Mouse (Mus musculus) CH12.LX (cell line): ENCODE data around the gene Mdp1.

ENCODE experiments used
- BHLHE40 ChIP-seq: IDR thresholded peaks from 2 replicates; pipeline ENCODE4 v1.6.1; 2011; ENCODE audit warnings: mild to moderate bottlenecking, low read depth, low read length, improper control_type of control experiment
- CHD2 ChIP-seq: IDR thresholded peaks from 2 replicates; pipeline ENCODE4 v1.6.1; 2011; ENCODE audit warnings: low read length, improper control_type of control experiment
- CTCF ChIP-seq, 2 experiments: IDR thresholded peaks in 1 of 2; conservative IDR thresholded peaks in 1 of 2; 2 replicates each; pipeline ENCODE4 v1.5.1; 2011 to 2012; ENCODE audit warnings: low read depth in 2 of 2, low read length in 2 of 2, improper control_type of control experiment in 1 of 2, inconsistent platforms in 1 of 2, mild to moderate bottlenecking in 1 of 2, moderate library complexity in 1 of 2
- E2F4 ChIP-seq: IDR thresholded peaks from 2 replicates; pipeline ENCODE4 v1.6.1; 2011; ENCODE audit warnings: low read depth, low read length, improper control_type of control experiment; ENCODE audit not compliant: insufficient replicate concordance
- EP300 ChIP-seq: IDR thresholded peaks from 2 replicates; pipeline ENCODE4 v1.6.1; 2011; ENCODE audit warnings: low read length, improper control_type of control experiment
- MAX ChIP-seq: IDR thresholded peaks from 2 replicates; pipeline ENCODE4 v1.6.1; 2011; ENCODE audit warnings: low read length, improper control_type of control experiment
- MYC ChIP-seq: IDR thresholded peaks from 2 replicates; pipeline ENCODE4 v1.6.1; 2011; ENCODE audit warnings: low read depth, mild to moderate bottlenecking, improper control_type of control experiment, low read length
- POLR2A ChIP-seq: IDR thresholded peaks from 2 replicates; pipeline ENCODE4 v1.6.1; 2011; ENCODE audit warnings: low read depth, mild to moderate bottlenecking, improper control_type of control experiment, low read length
- ZNF384 ChIP-seq: IDR thresholded peaks from 2 replicates; pipeline ENCODE4 v1.6.1; 2012; ENCODE audit warnings: low read depth, low read length, improper control_type of control experiment, inconsistent platforms

DNA sequence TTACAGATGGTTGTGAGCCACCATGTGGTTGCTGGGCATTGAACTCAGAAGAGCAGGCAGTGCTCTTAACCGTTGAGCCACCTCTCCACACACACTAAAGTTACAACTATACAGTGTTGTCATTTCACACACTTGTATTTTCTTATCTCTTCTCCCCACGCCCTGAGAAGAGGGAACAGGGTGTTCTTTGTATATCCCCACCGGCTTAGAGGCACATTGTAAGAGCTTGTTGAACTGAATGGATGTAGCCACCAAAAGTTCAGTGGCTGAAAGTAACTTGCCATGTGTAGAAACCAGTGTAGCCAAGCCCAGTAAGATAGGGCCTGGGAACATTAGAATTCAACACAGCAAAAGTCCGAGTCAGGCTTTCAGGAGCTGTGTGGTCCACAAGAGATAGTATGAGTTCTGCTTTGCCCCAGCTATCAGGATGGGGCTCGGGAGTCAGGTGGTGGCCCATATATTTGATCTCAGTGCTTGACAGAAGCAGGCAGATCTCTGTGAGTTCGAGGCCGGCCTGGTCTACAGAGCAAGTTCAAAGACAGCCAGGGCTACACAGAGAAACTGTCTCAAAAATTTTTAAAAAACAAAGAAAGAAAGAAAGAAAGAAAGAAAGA is 45.6 kb downstream of the Mdp1 start:
- TF ChIP-seq POLR2A (no peak), CTCF (conservative IDR thresholded peaks at IDR 0.05 in 1 of 2, IDR thresholded peaks at IDR 0.05 in 1 of 2; ENCODE audit: low read depth in 2 of 2, low read length in 2 of 2) (no peak), ZNF384 (no peak), MAX (no peak), CHD2 (no peak), E2F4 (no peak), BHLHE40 (no peak), EP300 (no peak), MYC (no peak)
